Mouse (Mus musculus) G1E (cell line): ENCODE data around the gene Vil1.

ENCODE experiments used
- CTCF ChIP-seq: IDR thresholded peaks from 2 replicates; pipeline ENCODE4 v1.5.1; 2012; ENCODE audit warnings: low read depth, low read length, inconsistent platforms, mixed read lengths
- GATA1 ChIP-seq: IDR thresholded peaks from 2 replicates; pipeline ENCODE4 v1.6.1; 2012; ENCODE audit warnings: borderline replicate concordance, low read length, inconsistent platforms, mixed read lengths
- POLR2AphosphoS5 ChIP-seq: IDR thresholded peaks from 2 replicates; pipeline ENCODE4 v1.6.1; 2012; ENCODE audit warnings: low read depth, low read length, inconsistent platforms; ENCODE audit not compliant: insufficient replicate concordance

GRCm38 (mm10) chr1:74381588-74382021, 27.6 kb upstream of the Vil1 start:
- TF ChIP-seq CTCF = no peak
- TF ChIP-seq GATA1 = no peak
- no peak for TF ChIP-seq POLR2AphosphoS5
